Mouse (Mus musculus) adrenal gland, postnatal 25 days (tissue): ENCODE data around the gene Hspb7. TPM values are rescaled to one million over a fixed set of nuclear protein-coding genes. Genes with fewer than 3 reads are reported as not detected.

Experiments
- DNase-seq: peaks from one replicate; pipeline ENCODE4 v3.0.0; 2021; ENCODE audit warnings: mixed read lengths
- total RNA-seq: library from RNA; stranded (reverse); gene quantifications from 2 replicates; pipeline ENCODE4 v1.2.3, GENCODE M21; 2021

The Hspb7 gene
- total RNA-seq, 1 experiment from 2014 or later, result 0.33 TPM

DNA sequence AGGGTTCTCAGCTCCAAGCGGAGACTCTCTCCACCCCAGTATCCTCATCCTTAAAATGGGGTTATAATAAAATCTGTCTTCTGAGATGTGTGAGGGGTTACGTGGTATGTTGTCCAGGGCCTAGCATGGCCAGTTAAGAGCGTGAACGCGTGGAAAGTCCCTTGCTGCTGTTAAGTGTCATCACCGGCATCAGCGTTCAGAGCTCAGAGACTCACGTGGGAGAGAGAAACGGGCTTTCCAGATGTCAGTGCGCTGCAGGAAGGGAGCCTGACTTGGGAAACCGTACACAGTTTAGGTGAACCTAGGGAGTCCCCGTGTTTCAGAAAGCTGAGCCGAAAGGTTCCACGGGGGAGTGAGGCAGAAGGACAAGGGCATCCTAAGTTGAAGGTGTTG is 24.7 kb downstream of the Hspb7 start:
- DNase-seq, result no peak

DNA sequence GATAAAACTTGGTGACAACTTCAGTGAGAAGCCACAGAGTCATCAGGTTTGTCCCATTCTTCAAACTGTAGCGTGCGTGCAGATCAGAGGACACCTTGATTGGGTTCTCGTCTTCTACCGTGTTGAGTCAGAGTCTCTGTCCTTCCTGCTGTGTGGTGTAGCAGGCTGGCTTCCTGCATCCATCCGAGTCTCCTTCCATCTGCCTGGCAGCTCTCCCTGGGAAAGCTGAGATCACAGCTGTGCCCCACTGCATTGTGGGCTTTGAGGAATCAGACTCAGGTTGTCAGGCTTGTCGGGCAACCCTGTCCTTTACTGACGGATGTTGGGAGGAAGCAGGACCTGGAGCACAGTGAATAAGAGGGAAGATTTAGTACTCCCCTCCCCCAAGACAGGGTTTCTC is 25.6 kb downstream of the Hspb7 start:
- DNase-seq, result no peak

DNA sequence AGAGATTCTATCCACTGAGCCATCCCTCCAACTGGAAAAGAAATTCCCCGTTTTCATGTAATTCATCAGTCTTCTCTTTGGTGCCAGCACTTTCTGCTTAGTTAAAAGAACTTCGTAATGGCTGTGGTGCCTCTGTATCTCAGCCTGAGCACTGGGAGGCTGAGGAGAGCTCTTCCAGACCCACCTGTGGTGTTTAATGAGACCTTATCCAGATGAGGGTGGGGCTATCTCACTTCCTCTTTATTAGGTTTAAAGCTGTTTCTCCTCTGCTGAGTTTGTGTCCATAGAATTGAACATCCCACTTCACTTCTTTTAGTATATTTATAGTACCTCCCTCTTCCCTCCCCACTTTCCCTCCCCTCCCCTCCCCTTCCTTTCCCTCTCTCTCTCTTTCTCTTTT is 30.7 kb downstream of the Hspb7 start:
- DNase-seq, result no peak

DNA sequence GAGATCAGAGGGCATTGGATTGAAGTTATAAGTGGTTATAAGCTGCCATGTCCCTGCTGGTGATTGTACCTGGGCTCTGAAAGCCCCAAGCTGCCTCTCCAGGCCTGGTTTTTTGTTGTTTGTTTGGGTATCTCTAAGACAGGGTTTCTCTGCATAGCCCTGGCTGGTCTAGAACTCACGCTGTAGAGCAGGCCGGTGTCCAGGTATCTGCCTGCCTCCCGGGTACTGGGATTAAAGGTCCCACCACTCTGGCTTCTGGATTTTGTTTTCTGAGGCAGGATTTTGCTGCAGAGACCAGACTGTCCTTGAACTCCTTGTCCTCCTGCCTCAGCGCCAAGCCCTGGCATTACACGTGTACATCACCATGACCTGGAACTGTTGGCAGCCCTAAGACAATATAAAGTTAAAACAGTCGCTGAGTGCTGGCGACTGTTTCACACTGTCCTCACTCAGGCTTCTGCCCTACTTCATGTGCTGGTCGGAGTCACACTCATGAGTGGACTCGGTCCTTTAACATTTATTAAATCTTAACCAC is 31.4 kb downstream of the Hspb7 start:
- DNase-seq, result no peak

DNA sequence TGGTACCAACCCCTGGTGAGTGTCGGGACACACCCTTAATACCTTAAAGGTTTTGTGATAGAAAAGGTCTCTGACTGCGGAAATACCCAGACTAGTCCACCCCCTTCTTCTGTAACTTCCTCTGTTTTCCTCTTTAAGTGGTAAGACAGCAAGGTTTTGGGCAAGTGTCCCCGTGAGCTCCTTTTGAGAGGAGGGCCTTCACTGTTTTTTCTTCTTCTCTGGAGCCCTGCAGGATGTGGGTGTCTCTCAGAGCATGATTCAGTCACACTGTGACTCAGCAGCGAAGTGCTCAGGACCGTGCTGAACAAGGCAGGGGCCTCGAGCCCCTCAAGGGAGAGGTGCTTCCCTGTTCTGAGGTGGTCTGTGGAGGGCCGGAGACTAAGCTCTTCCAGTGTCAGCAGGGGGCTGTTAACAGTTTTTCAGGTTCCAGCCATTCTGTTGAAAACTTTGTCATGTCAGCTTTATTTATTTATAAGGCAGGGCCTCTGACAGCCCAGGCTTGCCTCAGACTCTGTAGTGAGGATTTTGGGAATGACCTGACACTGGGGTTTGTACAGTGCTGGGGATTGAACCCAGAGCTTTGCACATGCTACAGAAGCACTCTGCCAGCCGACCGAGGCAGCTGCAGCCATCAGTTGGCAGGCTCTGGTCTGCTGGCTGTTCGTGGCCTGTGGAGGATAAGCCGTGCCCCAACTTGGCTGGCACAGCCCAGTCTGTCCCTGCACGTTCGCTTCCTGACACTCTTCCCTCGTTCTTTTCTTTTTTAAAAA is 34.2 kb downstream of the Hspb7 start:
- no peak for DNase-seq

DNA sequence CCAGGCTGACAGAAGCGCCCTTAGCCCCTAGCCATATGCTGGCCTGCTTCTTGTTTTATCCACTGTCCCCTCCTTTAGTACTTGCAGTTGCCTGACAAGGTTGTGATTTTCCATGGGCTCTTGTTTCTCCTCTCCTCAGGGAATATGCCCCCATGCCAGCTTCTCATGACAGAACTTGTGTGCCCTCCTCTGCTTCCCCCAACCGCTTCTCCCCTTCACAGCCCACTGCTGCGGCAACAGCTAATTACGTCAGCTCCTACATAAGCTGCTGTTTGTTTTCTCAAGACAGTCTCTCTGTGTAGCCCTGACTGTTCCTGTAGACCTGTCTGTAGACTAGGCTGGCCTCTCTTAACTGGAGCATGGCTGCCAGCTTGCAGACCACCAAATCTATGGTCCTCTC is 34.9 kb downstream of the Hspb7 start:
- DNase-seq, result no peak

DNA sequence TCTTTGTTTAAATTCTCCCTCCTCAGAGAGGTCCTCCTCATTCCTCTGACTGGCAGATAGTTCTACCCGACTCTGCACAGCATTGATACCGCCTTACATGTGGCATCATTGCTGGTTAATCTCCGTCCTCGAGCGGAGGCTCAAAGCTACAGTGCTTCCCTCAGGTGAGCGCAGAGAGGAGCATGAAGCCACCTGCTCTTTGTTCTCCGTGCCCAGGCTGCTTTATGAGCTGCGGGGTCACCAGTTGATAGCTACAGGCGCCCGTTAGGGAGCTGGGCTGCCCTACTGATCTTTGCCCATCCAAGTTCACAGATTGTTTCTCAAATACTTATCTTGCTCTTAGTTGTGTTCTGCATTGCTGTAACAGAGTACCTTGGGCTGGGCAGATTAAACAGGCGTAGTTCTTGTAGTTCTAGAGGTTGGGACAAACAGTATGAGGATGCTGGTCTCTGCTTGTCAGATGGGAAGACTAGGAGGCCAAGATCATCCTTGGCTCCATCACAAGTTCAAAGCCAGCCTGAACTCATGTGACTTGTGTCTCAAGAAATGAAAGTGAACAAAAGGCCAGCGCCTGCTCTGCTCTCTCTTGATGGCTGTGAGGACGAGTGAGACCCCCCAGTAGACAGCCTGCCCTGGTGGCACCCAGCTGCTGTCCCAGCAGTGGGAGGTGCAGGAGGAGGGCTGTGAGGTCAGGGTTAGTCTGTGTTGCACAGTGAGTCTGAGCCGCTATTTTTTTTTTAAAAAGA is 35.8 kb downstream of the Hspb7 start:
- no peak for DNase-seq

DNA sequence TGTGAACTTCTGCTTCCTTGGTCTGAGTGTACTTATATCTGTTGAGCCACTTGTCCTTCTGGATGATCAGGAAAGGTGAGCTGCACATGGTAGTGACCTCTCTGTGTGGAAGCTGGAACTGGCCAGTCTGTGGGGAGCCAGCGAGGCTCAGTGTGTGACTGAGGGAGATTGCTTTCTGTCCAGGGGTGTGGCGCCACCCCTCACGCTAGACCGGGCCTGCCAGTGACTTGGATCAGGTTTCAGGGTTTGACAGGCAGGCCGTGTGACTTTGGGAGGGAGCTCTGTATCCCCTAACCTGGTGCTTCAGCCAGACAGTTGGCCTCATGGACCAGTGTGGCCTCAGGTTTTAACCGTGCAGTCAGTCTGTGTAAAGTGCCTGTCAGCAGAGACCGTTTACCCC is 37.7 kb downstream of the Hspb7 start:
- DNase-seq, result no peak

DNA sequence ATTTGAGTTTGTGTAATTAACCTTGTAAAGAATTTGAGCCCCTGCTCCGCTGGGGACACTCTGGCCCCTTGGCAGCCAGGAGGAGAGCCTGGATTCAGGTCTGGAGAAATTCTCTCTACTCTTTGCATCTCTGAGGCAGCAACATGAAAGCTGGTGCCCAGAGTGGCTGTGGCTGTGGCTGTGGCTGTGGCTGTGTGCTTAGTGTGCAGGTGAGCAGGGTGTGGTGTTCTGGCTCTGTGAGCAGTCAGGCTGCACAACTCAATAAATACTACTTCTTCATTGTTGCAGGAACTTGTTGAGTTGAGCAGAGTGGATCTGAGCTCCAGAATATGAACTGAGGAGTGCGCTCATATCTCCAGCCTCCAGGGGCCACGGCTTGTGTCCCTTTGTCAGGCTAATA is 38.3 kb downstream of the Hspb7 start:
- no peak for DNase-seq

DNA sequence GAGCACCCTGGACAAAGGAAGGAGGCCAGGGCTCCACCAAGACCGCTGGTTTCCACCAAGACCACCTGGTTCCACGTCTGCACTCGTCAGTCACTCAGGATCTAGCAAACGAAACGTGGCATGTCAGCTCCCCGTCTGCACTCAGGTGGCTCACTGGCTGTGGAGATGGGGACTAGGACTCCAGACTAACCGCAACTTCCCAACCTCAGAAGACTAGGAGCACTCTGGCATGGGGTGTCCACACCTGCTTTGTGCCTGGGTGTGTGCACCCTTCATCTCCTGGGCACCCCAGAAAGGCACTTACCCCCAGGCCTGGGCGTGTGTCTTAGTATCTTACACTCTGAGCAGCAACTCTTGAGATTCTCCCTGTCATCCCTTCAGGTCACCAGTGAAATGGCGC is 39.2 kb downstream of the Hspb7 start:
- DNase-seq, result no peak

DNA sequence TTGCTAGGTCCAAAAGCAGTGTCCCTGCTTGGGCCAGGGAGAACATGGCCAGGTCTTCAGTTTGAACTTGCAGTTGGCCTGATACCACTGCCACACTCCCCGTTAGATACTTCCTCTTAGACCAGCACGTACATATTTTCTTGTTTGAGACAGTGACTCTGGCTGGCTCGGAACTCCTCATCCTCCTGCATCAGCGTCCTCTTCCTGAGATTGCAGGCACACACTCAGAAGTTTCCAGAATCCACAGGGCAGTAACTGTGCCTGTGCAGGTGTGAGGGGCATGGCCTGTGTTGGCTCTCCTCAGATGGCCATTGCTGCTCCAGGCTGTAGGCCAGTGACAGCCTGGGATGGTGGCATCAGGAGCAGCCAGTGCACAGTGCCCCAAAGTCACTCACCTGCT is 39.9 kb downstream of the Hspb7 start:
- no peak for DNase-seq

DNA sequence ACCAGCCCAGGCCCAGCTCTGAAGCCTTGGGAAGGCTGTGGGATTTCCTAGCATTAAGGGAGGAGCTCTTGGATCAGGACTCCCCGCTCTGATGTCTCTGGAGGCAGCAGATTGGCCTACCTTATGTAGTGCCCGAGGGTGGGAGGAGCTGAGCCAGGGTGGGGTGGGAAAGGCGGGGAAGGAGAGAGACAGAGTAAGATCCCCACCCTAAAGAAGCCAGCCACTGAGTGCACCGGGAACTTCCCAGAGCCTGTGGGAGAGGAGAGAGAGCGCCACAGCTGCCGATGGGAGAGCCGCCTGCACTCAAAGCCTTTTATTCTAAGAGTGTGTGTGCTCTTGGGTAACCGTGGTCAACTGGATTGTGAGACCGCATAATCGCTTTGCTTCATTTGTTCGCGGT is 40.5 kb downstream of the Hspb7 start:
- DNase-seq, result no peak

DNA sequence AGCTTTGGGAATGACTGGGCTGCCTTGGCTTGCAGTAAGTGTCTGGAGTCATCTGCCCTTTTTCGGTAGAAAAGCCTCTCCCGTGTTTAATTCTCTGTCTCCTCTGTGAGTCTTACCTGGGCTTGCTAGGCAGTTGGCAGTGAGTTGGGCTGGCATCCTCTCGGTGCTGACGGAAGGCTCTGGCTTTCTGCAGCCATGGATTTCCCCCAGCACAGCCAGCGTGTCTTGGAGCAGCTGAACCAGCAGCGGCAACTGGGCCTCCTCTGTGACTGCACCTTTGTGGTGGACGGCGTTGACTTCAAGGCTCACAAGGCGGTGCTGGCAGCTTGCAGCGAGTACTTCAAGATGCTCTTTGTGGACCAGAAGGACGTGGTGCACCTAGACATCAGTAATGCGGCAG is 41.0 kb downstream of the Hspb7 start:
- DNase-seq, result no peak

DNA sequence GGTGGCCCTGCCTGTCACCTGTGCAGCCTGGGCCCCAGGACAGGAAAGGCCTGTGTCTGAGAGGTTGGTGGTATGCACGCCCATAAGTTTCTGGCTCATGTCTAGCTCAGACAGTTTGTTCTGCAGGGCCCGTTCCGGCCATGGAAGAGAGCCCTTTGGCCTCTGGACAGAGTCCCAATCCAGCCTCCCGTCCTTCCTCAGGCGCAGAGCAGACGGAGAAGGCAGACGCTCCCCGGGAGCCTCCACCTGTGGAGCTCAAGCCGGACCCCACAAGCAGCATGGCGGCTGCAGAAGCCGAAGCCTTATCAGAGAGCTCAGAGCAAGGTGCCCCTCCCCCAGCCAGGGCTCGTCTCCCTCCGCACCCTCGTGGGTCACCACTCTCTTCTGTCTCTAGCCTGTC is 42.9 kb downstream of the Hspb7 start:
- no peak for DNase-seq

DNA sequence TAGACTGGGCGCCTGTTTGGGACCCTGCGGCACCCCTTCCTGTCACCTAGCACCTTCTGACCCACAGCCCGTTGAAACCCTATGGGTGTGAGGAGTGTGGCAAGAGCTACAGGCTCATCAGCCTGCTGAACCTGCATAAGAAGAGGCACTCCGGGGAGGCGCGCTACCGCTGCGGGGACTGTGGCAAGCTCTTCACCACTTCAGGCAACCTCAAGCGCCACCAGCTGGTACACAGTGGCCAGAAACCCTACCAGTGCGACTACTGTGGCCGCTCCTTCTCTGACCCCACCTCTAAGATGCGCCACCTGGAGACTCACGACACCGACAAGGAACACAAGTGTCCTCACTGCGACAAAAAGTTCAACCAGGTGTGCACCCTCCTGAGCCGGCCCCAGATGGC is 44.1 kb downstream of the Hspb7 start:
- DNase-seq, result no peak

DNA sequence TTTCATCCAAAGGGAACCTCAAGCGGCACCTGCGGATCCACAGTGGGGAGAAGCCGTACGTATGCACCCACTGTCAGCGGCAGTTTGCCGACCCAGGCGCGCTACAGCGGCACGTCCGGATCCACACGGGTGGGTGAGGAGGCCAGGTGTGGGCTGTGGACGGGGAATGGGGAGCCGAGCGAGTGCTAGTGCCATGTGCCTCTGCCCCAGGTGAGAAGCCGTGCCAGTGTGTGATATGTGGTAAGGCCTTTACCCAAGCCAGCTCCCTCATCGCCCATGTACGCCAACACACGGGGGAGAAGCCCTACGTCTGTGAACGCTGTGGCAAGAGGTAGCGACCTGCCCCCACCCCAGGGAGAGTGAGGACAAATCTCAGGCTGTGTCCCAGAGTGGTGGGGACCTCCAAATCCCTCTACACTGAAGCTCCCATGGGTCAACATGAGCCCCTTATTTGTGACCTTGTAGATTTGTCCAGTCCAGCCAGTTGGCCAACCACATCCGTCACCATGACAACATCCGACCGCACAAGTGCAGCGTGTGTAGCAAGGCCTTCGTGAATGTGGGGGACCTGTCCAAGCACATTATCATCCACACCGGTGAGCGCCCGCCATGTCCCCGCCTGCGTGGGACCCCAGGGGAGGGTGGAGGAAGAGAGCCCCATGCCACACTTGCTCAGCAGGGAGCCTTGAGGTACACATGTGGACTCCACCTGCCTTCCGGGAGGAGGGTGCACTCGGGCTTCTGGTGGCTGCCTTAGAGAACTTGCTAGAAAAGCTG is 45.1 kb downstream of the Hspb7 start:
- DNase-seq, result no peak

DNA sequence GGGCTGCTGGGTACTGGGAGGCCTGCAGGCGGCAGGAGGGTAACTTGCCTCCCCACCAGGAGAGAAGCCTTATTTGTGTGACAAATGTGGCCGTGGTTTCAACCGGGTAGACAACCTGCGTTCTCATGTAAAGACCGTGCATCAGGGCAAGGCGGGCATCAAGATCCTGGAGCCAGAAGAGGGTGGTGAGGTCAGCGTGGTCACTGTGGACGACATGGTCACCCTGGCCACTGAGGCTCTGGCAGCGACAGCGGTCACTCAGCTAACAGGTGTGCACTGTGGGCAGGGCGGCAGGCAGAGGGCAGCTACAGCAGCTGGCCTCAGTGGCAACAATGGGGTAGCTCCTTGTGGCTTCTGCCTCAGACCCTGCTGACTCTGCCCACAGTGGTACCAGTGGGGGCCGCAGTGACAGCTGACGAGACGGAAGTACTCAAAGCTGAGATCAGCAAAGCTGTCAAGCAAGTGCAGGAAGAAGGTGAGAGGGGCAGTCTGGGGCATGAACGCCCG is 45.8 kb downstream of the Hspb7 start:
- no peak for DNase-seq

DNA sequence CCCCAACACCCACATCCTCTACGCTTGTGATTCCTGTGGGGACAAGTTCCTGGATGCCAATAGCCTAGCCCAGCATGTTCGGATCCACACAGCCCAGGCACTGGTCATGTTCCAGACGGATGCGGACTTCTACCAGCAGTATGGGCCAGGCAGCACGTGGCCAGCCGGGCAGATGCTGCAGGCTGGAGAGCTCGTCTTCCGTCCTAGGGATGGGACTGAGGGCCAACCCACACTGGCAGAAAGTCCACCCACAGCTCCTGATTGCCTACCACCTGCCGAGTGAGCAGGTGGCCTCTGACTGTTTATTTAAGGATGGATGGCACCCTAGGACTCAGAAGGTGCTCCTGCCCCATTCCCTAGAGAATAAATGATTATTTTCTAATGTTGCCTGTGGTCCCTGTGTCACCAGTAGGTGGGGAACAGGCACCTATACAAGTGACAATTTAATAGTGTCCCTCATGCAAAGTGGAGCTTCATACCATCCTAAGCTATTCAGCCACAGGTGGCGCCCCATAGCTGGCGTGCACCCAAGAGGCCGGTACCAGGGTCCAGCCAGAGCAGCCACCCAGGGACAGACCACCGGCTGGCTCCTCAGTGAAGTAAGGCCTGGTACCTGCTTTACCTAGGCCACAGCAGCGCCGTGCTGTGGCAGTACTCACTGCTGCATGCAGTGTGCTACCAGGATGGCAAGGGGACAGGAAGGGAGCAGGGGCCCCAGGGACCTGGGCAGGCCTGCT is 46.4 kb downstream of the Hspb7 start:
- no peak for DNase-seq

DNA sequence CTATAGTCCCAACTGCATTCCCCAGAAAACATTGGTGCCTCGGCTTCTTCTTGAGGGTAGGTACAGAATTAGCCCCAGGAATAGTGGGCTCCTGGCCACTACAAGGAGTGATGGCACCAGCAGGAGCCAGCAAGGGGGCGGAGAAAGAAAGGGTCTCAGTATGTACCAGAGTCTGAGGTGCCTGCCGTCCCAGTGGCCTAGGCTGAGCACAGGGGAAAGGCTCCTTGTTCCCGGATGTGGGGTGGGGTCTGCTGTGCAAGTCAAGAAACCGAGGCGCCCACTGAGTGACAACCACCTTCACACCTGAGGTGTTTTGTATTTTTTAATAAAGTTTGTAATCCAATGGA is 47.0 kb downstream of the Hspb7 start:
- no peak for DNase-seq

DNA sequence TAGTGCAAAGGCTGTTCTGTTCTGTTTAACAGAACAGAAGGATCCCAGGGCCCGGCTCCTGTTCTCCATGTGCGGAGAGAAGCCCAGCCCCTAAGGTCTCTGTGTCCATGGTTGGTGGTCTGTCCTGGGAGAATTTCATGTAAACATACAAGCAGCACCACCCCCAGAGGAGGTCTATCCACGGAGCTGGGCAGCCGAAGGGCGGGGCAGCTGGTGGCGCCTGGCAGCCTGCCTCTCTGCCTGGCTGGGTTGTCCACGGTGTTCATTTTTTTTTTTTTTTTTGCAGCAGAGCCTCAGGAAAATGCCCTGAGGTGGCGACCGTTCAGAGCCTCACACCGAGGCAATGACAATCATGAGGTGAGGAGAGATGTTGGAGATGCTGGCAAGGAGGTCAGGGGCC is 48.0 kb downstream of the Hspb7 start:
- no peak for DNase-seq

DNA sequence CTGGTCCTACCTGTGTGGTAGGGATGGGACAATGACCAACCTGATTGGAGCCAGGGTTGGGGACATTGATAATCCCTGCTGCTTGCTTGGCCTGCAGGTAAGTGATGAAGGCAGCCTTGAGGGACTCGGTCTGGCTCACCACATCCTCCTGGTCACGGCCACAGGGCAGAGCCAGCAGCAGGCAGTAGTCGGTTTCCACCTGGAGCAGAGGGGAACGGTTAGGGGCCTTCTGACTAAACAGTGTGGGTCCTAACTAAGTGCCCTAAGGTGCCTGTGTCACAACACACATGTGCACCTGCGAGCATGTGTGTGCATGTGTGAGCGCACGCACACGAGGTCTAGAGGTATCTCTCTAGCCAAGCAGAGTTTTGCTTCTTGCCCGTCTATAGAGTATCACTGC is 48.8 kb downstream of the Hspb7 start:
- DNase-seq, result no peak

DNA sequence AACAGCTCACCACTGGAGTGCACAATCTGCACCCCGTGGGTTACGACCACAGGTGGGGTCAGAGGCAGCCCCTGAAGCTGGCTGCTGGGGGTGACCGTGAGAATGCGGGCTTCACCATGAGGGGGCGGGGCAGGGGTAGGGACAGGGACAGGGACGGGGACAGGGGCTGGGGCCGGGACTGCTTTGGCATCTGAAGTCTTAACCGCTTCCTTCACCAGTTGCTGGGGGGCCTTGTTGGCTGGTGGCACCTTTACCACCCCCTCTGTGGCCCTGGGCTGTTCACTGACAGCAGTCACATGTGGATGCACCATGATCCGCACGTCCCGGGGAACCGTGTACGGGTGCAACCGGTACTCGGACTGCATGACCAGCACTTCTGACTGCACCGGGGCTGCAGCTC is 50.9 kb downstream of the Hspb7 start:
- no peak for DNase-seq
